Mouse (Mus musculus) heart, postnatal 36 days (tissue): ENCODE measurements around the gene 4930470P17Rik. TPM values are rescaled to one million over a fixed set of nuclear protein-coding genes. Genes with fewer than 3 reads are reported as not detected.

Experiments
- DNase-seq, 2 experiments: peaks; one replicate each; pipeline ENCODE4 v3.0.0; 2021 to 2022
- intact Hi-C: fragments of 180-260 bp; cut with DNase I; formaldehyde crosslinking; loops from one replicate; pipeline ENCODE4 v1.15.1; 2025
- total RNA-seq, 2 experiments: library from RNA; stranded (reverse); gene quantifications; 2 replicates each; pipeline ENCODE4 v1.2.3; 2021

Gene 4930470P17Rik
- total RNA-seq, 2 experiments from 2014 or later: not detected

- intact Hi-C loops: no loop called here
- DNase-seq: no peak
Observed at GRCm38 (mm10) chr2:170584678-170585077, 17.1 kb downstream of the 4930470P17Rik start.

GRCm38 (mm10) chr2:170579551-170579950 lies 22.3 kb downstream of the 4930470P17Rik start:
- DNase-seq: no peak
- intact Hi-C loops: no loop called here

- intact Hi-C loops: no loop called here
- no peak for DNase-seq
Observed at GRCm38 (mm10) chr2:170578588-170578987, 23.2 kb downstream of the 4930470P17Rik start.

- intact Hi-C loops: no loop called here
- no peak for DNase-seq
Observed at GRCm38 (mm10) chr2:170577502-170577901, 24.3 kb downstream of the 4930470P17Rik start.

- no peak for DNase-seq
- intact Hi-C loops: no loop called here
Observed at GRCm38 (mm10) chr2:170576077-170576476, 25.7 kb downstream of the 4930470P17Rik start.

GRCm38 (mm10) chr2:170564995-170565394 lies 36.8 kb downstream of the 4930470P17Rik start:
- intact Hi-C loops: no loop called here
- DNase-seq: no peak

- intact Hi-C loops: no loop called here
- DNase-seq: no peak
Observed at GRCm38 (mm10) chr2:170563956-170564855, 37.6 kb downstream of the 4930470P17Rik start.

GRCm38 (mm10) chr2:170552088-170552487 lies 49.7 kb downstream of the 4930470P17Rik start:
- no peak for DNase-seq
- intact Hi-C loops: no loop called here

GRCm38 (mm10) chr2:170550240-170550639 lies 51.6 kb downstream of the 4930470P17Rik start:
- intact Hi-C loops: no loop called here

GRCm38 (mm10) chr2:170549146-170549545 lies 52.7 kb downstream of the 4930470P17Rik start:
- DNase-seq: no peak
- intact Hi-C loops: no loop called here

More at GRCm38 (mm10) chr2:170550240-170550639, 51.6 kb downstream of the 4930470P17Rik start:
- DNase-seq: no peak

- no peak for DNase-seq
Observed at GRCm38 (mm10) chr2:170548046-170548445, 53.8 kb downstream of the 4930470P17Rik start.

GRCm38 (mm10) chr2:170547526-170547925 lies 54.3 kb downstream of the 4930470P17Rik start:
- intact Hi-C loops: no loop called here
- DNase-seq: no peak

More at GRCm38 (mm10) chr2:170548046-170548445, 53.8 kb downstream of the 4930470P17Rik start:
- intact Hi-C loops: no loop called here

- intact Hi-C loops: no loop called here
- DNase-seq: no peak
Observed at GRCm38 (mm10) chr2:170545745-170546144, 56.1 kb downstream of the 4930470P17Rik start.

GRCm38 (mm10) chr2:170544950-170545349 lies 56.9 kb downstream of the 4930470P17Rik start:
- no peak for DNase-seq
- intact Hi-C loops: no loop called here

GRCm38 (mm10) chr2:170544159-170544558 lies 57.7 kb downstream of the 4930470P17Rik start:
- intact Hi-C loops: no loop called here

GRCm38 (mm10) chr2:170543625-170544024 lies 58.2 kb downstream of the 4930470P17Rik start:
- intact Hi-C loops: no loop called here
- no peak for DNase-seq

More at GRCm38 (mm10) chr2:170544159-170544558, 57.7 kb downstream of the 4930470P17Rik start:
- DNase-seq: no peak

- DNase-seq: no peak
- intact Hi-C loops: no loop called here
Observed at GRCm38 (mm10) chr2:170539211-170539610, 62.6 kb downstream of the 4930470P17Rik start.

- DNase-seq: no peak
- intact Hi-C loops: no loop called here
Observed at GRCm38 (mm10) chr2:170535841-170536240, 66.0 kb downstream of the 4930470P17Rik start.

GRCm38 (mm10) chr2:170534803-170535174 lies 67.0 kb downstream of the 4930470P17Rik start:
- DNase-seq: no peak
- intact Hi-C loops: no loop called here

GRCm38 (mm10) chr2:170534116-170534802 lies 67.6 kb downstream of the 4930470P17Rik start:
- DNase-seq: no peak
- intact Hi-C loops: no loop called here

GRCm38 (mm10) chr2:170530256-170530655 lies 71.6 kb downstream of the 4930470P17Rik start:
- no peak for DNase-seq
- intact Hi-C loops: no loop called here
